Mouse (Mus musculus): ENCODE data around the gene Trem2.

- no peak for TF ChIP-seq EP300 (IDR thresholded peaks at IDR 0.05; ENCODE audit: low read depth)
- no peak for TF ChIP-seq CTCF (IDR thresholded peaks at IDR 0.05; ENCODE audit: low read depth)
Measured at GRCm38 (mm10) chr17:48366806-48367205, 20.6 kb downstream of the Trem2 start.

Data from liver, embryonic 14.5 days (tissue).